Mouse (Mus musculus) limb, embryonic 11.5 days (tissue): ENCODE data around the gene Gm9837. TPM values are rescaled to one million over a fixed set of nuclear protein-coding genes. Genes with fewer than 3 reads are reported as not detected.

Source experiments
- ATAC-seq: fragments of 200-750 bp; cut with Nextera tagmentation; 2 replicates; pipeline ENCODE4 v1.8.0; 2017; ENCODE audit warnings: low read depth; ENCODE audit not compliant: insufficient number of reproducible peaks, low FRiP score, low TSS enrichment
- DNase-seq: peaks from one replicate; pipeline ENCODE4 v3.0.0-alpha.2; 2015; ENCODE audit warnings: low spot score
- H3K27ac ChIP-seq: fragments of 300-500 bp; sonication (generic); replicated peaks from 2 replicates; pipeline ENCODE4 v1.5.1; 2014; ENCODE audit warnings: low read depth, mild to moderate bottlenecking, low read length
- H3K27me3 ChIP-seq: fragments of 300-500 bp; sonication (generic); 2 replicates; pipeline ENCODE4 v1.6.1; 2014; ENCODE audit warnings: mild to moderate bottlenecking, low read length, mixed read lengths; ENCODE audit not compliant: control insufficient read depth, insufficient read depth
- H3K36me3 ChIP-seq: fragments of 300-500 bp; sonication (generic); 2 replicates; pipeline ENCODE4 v1.6.1; 2014; ENCODE audit warnings: mild to moderate bottlenecking, low read length, moderate library complexity, mixed read lengths; ENCODE audit not compliant: control insufficient read depth, insufficient read depth
- H3K4me1 ChIP-seq: fragments of 300-500 bp; sonication (generic); 2 replicates; pipeline ENCODE4 v1.6.1; 2014; ENCODE audit warnings: low read length, mixed read lengths; ENCODE audit not compliant: control insufficient read depth, insufficient read depth
- H3K4me2 ChIP-seq: fragments of 300-500 bp; sonication (generic); 2 replicates; pipeline ENCODE4 v1.6.1; 2014; ENCODE audit warnings: low read depth, mild to moderate bottlenecking, moderate library complexity; ENCODE audit not compliant: severe bottlenecking
- H3K4me3 ChIP-seq: fragments of 300-500 bp; sonication (generic); 2 replicates; pipeline ENCODE4 v1.5.1; 2014; ENCODE audit warnings: low read depth, low read length
- H3K9ac ChIP-seq: fragments of 300-500 bp; sonication (generic); 2 replicates; pipeline ENCODE4 v1.6.1; 2014; ENCODE audit warnings: mild to moderate bottlenecking, low read length
- H3K9me3 ChIP-seq: fragments of 300-500 bp; sonication (generic); 2 replicates; pipeline ENCODE4 v1.6.1; 2016; ENCODE audit warnings: low read length; ENCODE audit not compliant: control insufficient read depth
- whole genome bisulfite sequencing: fragments of 180-500 bp; shearing (Covaris S2); extraction: QIAGEN DNeasy Blood & Tissue Kit; methylation state at CpG from one replicate; pipeline ENCODE4 v1.1.7; 2014; 5-methylcytosine and 5-hydroxymethylcytosine counted together
- polyA plus RNA-seq: library from polyadenylated mRNA; unstranded; fragments of >200 nt; fragmentation: Nextera tagmentation; extraction: Ambion mirVana; gene quantifications from 2 replicates; pipeline ENCODE4 v1.2.1, GENCODE M21; 2014

The Gm9837 gene
- polyA plus RNA-seq, 1 experiment from 2014 or later, result not detected

- no peaks in the 10 kb centered on the region for H3K9me3 ChIP-seq
- no peaks in the 10 kb centered on the region for H3K4me1 ChIP-seq
- no peaks in the 10 kb centered on the region for H3K27me3 ChIP-seq
- WGBS, result 92% methylated on average over 4 of the region's 4 CpGs
- H3K4me2 ChIP-seq, result no peak within 1 kb of the TSS
- DNase-seq (no peak), ATAC-seq (no peak)
- no peak within 1 kb of the TSS for H3K4me3 ChIP-seq
- H3K36me3 ChIP-seq, result 0 out of 2 replicates have a peak, but pooled peaks cover 2% of the 10 kb centered on the region
- no peak within 1 kb of the TSS for H3K9ac ChIP-seq
- H3K27ac ChIP-seq, result no peak within 1 kb of the TSS
These were observed 47.2 kb downstream of the Gm9837 start, which contains the start of gene Leap2 for GRCm38 (mm10) chr11:53423036-53423435. Gene Leap2 (minus strand): TSS chr11:53423170.

Other genes starting within 250 kb of the Gm9837 start
- gene Hspa4, start 170.0 kb downstream of the Gm9837 start, polyA plus RNA-seq, result 137 and 144 TPM in 2 replicates
- 26.9 and 30.7 TPM in 2 replicates for gene Zcchc10, start 145.8 kb downstream of the Gm9837 start, polyA plus RNA-seq
- 40.1 and 43.1 TPM in 2 replicates for gene Aff4, start 119.6 kb downstream of the Gm9837 start, polyA plus RNA-seq
- not detected in 2 replicates for gene Leap2, start 47.3 kb downstream of the Gm9837 start, polyA plus RNA-seq
- gene Uqcrq, start 39.6 kb downstream of the Gm9837 start, polyA plus RNA-seq, result 484 and 495 TPM in 2 replicates
- 0.95 and 1.2 TPM in 2 replicates for gene Gdf9, start 39.5 kb downstream of the Gm9837 start, polyA plus RNA-seq
- gene Gm10447, start 13.4 kb downstream of the Gm9837 start, polyA plus RNA-seq, result 0.08 TPM in 1 of 2 replicates, not detected in the other
- gene Shroom1, start 13.3 kb downstream of the Gm9837 start, polyA plus RNA-seq, result 4.6 and 4.7 TPM in 2 replicates
- gene Gm9945, start 9.7 kb upstream of the Gm9837 start, polyA plus RNA-seq, result not detected in 2 replicates
- 0.08 and 0.20 TPM in 2 replicates for gene Sowaha, start 9.8 kb upstream of the Gm9837 start, polyA plus RNA-seq
- 22.5 and 27.2 TPM in 2 replicates for gene Sept8, start 48.8 kb upstream of the Gm9837 start, polyA plus RNA-seq
- 72.0 and 79.4 TPM in 2 replicates for gene Kif3a, start 96.9 kb upstream of the Gm9837 start, polyA plus RNA-seq
- gene Il4, start 148.2 kb upstream of the Gm9837 start, polyA plus RNA-seq, result 0.88 and 2.1 TPM in 2 replicates
- not detected in 2 replicates for gene Il13, start 164.2 kb upstream of the Gm9837 start, polyA plus RNA-seq
- gene Rad50, start 236.8 kb upstream of the Gm9837 start, polyA plus RNA-seq, result 26.4 and 28.7 TPM in 2 replicates